Mouse (Mus musculus) cortical plate, adult 2 months (tissue): ENCODE measurements around the gene Pcbp1.

ENCODE experiments used
- CTCF ChIP-seq: fragments of 200-500 bp; IDR thresholded peaks from 2 replicates; pipeline ENCODE4 v1.5.1; 2011; ENCODE audit warnings: mild to moderate bottlenecking, control low read depth, low read length; ENCODE audit not compliant: insufficient read depth; ENCODE audit errors: extremely low read depth
- POLR2A ChIP-seq: fragments of 200-500 bp; IDR thresholded peaks from 2 replicates; pipeline ENCODE4 v1.6.1; 2011; ENCODE audit warnings: mild to moderate bottlenecking, low read length, control low read depth; ENCODE audit not compliant: insufficient read depth; ENCODE audit errors: extremely low read depth

DNA sequence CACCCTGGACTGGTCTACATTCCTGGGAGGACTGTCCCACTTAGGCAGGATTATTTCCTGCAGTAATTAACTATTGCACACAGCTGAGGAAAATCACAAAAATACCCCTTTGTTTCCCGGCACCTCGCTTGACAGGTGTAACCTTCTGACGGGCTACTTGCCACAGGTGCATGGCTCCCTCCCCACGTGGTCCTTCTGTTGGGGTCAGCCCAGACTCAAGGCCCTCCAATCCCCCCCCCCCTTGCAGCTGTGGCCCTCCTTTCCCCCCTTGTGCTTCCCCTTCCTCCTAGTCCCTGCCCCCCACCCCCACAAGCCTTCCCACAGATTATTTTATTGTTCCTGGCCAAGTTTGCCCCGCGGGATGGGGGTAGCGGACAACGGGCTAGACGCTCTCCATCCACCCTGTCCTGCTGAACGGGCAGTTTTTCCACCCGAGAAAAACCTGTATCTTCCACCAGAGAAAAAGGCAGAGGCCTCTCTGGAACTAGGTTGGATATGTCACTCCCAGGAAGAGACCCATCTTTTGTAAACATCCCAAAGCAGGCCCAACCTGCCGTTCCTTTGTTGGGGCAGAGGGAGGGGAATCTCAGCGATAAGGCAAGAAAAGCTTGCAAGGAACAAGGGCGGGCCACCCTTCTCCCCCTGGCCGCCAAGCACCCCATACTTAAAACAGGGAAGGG is 2.2 kb downstream of the Pcbp1 start:
- TF ChIP-seq CTCF (no peak), POLR2A (no peak)
